ENCODE assay signal across 11 mouse cellular contexts in genomic region chr6:114818471-114818870, GRCm38 (mm10).
A peak's percentile ranks its signal among the peaks of the same experiment; 100 is the strongest.
DNase-seq lines count a peak whose midpoint lies in the region; ATAC-seq lines count a peak whose summit lies in the region.
"Had no signal": no experiment of that assay in that cellular context is flagged by ENCODE, and none has a peak within 500 bp of the region (broad histone marks: within the 10 kb centered on the region; RNA-seq: fewer than 3 reads in every experiment).

No protein-coding gene starts in this region.

- no peaks in the 10 kb centered on the region for H3K36me3 ChIP-seq in neural tube, embryonic 15.5 days
- H3K36me3 ChIP-seq: limb, embryonic 12.5 days; neural tube, embryonic 13.5 days had no signal

- peaks cover 8% of the 10 kb centered on the region; the same call in 1 of the 2 replicates for H3K4me1 ChIP-seq in neural tube, embryonic 15.5 days

- no peak for ATAC-seq in megakaryocyte-erythroid progenitor cell, adult 5-6 weeks (replicated peaks; ENCODE audit: low FRiP score, low TSS enrichment, poor library complexity, severe bottlenecking)
- no peak for ATAC-seq in neural tube, embryonic 15.5 days (ENCODE audit: low FRiP score)
- ATAC-seq: hindbrain, embryonic 16.5 days had no signal

- H3K27me3 ChIP-seq in neural tube, embryonic 15.5 days (replicated peaks) = no peaks in the 10 kb centered on the region
- H3K27me3 ChIP-seq: limb, embryonic 12.5 days; neural tube, embryonic 13.5 days had no signal

- H3K9ac ChIP-seq in neural tube, embryonic 15.5 days (replicated peaks) = no peak overlapping the region
- H3K9ac ChIP-seq: limb, embryonic 12.5 days; neural tube, embryonic 13.5 days had no signal

- H3K4me3 ChIP-seq in neural tube, embryonic 15.5 days (replicated peaks) = no peak overlapping the region
- H3K4me3 ChIP-seq: limb, embryonic 12.5 days; neural tube, embryonic 13.5 days had no signal

- DNase-seq in kidney, adult 11 months = peak; percentile 41
- no peak for DNase-seq in kidney, adult 18-20 months
- peak; percentile 42 to 81 for DNase-seq in heart, adult 18-20 months
- peak; percentile 29 for DNase-seq in kidney, adult 9 months
- DNase-seq in lung, postnatal 25 days (ENCODE audit: low spot score) = peak; percentile 48
- DNase-seq in layer of hippocampus, postnatal 14 days (ENCODE audit: low spot score in 2 of 2) = no peak

- 68% methylated on average over 6 of the region's 6 CpGs for WGBS in neural tube, embryonic 15.5 days

- H3K9me3 ChIP-seq in neural tube, embryonic 15.5 days (replicated peaks) = no peaks in the 10 kb centered on the region

- H3K4me2 ChIP-seq in neural tube, embryonic 15.5 days = no peak overlapping the region
- H3K4me2 ChIP-seq: limb, embryonic 12.5 days; neural tube, embryonic 13.5 days had no signal

- H3K27ac ChIP-seq in neural tube, embryonic 15.5 days (replicated peaks) = no peak overlapping the region; the same call in 1 of the 2 replicates

Comparison
In these comparisons a context has a peak if more than half of its experiments do, and no peak if none do; other contexts are left out.
1. DNase-seq: peak in kidney, adult 11 months (single experiment), heart, adult 18-20 months (2 of 2), kidney, adult 9 months (single experiment) and lung, postnatal 25 days (single experiment); none in kidney, adult 18-20 months (single experiment) and layer of hippocampus, postnatal 14 days (0 of 2).